Mouse (Mus musculus): ENCODE measurements around the gene Hoxa4.

Gene Hoxa4

DNA sequence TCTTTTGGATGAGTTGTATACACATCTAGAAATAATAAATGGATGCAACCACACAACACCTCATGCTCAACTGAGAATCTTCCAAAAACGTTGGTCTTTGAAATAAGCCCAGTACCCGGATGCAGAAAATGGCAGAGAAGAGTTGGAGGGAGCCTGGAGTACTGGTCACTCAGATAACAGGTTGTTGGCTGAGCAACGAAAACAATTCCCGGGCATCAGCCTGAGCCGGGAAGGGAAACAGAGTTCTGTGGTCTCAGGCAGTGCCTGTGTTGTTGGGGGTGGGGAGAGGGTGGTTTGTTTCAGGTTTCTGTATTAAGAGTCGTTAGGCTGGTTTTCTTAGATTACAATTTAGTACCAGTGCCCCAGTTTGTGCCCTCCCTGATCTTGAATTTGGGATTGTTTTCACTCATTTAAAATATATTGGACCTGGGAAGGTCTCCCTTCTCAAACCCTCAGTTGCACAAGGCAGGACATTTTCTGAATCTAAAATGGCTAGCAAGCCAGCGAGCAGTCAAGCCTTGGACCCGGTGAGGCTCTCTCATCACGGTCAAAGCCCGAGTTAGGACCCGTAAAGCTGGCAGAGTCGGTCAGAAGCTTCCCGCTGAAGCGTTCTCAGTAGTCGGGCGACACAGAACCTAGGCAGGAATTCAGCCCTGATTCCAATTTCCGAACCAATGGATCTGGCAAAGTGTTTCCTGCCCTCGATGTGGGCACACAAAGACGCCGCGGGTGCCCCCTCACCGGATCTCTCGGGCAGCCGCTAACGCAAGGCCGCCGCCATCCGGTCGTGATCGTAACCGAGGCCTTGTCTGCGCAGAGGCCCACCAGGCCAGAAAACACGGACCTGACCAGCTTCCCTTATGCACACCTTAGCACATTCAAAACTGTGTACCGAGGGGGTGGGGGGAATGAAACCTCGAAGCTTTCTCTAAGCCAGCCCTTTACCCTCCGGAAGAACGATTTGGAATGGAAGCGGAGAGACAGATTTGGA is 37.2 kb upstream of the Hoxa4 start:
- DNase-seq (ENCODE audit: low read depth, low spot score): no peak

DNA sequence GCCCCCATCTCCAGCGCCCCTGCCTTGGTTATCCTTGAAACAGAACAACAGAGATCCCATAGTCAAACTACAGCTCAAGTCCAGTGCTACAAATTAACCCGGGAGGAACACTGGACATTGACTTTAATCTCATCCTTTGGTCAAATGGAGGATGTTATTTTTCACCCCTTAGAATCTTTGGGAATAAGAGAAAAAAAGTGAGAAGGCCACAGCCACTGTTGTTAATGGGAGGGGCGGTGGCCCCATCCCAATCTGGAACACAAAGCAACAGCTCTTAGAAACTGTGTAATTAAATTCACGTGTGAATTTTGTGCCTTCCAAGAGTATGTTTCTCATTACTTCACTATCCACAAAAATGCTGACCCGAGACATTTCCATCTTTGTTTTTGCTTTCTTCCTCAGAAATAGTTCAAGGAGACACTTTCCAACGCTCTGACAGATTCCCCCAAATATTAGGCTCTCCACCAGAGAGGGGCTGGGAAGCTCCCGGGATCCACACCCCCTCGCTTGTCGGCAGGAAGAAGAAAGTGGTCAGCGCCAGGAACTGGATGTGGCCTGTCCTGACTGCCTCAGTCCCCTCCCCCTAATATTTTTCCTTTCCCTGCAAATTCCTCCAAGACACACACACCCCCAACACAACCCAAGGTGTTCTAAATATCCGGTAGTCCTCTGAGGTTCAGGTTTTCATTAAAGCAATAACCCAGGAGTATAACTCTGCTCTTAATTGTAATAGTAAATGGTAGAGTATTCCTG is 36.1 kb upstream of the Hoxa4 start:
- DNase-seq (ENCODE audit: low read depth, low spot score): no peak

DNA sequence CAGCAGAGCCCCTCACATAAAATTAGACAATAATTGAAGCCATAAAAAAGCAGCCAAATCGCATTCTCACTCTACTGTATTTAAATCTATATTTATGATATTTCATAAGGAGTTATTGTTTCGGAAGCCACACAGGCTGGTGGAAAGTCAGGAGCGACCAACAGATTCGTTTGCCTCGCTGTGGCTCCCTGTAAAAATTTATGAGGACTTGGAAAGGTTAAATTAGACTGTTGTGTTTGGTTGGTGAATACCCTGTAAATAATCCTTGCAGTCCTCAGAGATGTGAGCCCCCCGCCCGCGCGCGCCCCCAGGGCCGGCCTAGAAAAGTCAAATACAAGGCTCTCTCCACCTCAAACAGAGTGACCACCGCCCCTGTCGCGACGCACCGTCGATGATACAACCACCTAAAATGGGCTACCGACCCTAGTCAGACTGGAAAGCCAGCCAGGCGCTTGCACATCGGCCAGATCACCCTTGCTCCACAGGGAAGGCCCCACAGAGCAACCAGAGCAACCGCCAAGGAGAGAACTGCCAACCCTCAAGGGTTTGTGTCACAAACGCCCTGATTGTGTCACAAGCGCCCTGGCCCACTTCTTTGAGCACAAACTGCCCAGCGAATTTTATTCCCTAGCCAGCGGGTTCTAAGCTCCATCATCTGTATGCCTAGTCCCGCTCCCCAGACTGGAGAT is 35.2 kb upstream of the Hoxa4 start:
- no peak for DNase-seq (ENCODE audit: low read depth, low spot score)

DNA sequence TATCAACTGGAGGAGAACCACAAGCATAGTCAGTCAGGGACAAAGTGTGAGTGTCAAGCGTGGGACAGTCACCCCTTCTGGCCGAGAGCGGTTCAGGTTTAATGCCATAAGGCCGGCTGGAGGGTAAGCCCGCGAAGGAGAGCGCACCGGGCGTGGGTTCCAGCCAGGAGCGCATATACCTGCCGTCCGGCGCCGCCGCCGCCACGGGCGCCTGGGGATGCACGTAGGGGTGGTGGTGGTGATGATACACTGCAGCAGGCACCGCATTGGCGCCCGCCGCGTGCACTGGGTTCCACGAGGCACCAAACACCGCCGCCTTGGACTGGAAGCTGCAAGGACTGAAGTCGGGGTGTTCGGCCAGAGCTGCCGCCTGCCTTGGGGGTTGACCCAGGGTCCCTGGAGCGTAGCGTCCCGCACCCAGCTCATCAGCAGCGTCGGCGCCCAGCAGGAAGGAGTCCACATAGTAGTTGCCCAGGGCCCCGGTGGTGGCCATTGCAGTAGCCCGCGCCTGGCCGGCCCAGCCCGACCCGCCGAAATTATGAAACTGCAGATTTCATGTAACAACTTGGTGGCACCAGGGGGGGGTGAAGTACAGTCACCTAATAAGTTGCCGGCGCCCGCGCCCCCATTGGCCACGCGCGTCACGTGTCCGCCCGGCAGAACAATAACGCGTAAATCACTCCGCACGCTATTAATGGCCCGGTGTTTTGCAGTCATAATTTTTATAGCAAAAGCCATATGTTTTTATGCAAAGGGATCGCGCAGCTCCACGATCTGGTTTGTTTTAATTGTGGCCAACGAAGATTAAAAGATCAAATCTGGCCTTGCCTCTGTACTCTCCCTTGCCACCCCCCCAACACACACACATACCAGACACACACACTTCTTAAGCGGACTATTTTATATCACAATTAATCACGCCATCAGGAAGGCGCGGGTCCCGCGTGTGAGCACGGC is 34.3 kb upstream of the Hoxa4 start:
- DNase-seq (ENCODE audit: low read depth, low spot score): no peak

DNA sequence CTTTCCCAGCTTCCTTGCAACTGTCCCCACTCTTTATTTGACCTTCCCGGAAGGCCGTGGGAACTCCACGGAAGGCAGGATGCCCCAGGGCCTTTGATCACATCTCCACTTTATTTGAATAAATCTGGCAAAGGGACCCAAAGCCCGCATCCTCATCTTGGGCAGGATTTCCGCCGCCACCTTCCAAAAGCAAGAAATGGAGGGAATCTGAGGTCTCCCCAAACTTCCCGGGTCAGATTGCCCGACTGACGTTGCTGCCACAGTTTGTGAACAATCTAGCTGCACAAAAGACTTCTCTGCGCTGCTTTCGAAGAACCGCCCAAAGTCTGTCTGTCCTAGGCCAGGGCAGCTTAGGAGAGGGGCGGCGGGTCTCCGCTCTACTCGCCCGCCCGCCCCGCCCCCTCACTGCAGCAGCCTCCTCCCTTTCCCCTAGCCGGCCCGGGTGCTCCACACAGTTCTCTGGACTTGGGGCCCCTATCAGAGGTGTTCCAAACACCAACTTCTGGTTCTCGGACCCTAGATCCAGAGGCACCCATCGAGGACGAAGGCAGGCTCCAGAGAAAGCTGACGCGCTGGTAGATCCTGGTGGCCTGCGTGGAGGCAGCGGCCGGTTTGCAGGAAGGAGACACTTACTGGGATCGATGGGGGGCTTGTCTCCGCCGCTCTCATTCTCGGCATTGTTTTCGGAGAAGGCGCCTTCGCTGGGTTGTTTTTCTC is 33.5 kb upstream of the Hoxa4 start:
- DNase-seq (ENCODE audit: low read depth, low spot score): no peak

DNA sequence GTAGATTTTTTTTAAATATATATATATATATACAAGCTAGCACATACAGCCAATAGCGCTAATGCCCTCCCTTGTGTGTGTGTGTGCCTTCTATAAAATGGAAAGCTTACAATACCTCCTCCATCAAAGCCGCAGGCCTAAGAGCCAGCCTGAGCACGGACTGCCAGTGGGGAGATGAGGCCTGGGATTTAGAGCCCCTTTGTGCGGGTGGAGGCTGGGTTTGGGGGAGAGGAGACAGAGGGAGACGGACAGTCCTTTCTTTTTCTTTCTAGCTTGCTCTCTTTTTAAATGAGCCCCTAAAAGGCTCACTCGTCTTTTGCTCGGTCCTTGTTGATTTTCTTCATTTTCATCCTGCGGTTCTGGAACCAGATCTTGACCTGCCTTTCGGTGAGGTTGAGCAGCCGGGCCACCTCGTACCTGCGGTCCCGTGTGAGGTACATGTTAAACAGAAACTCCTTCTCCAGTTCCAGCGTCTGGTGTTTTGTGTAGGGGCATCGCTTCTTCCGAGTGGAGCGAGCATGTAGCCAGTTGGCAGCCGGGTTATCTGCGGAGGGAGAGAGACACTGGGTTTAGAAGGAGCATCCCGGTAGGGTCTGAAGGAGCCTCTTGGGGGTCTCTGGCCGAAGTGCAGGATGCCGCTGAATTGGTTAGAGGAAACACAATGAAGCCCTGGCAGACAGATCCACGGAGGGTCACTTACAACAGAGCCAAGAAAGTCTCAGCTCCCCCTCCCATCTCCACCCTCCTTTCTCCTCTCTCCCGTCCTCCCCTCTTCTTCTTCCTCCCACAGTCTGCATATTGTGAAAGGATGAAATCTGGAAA is 32.6 kb upstream of the Hoxa4 start:
- no peak for DNase-seq (ENCODE audit: low read depth, low spot score)

DNA sequence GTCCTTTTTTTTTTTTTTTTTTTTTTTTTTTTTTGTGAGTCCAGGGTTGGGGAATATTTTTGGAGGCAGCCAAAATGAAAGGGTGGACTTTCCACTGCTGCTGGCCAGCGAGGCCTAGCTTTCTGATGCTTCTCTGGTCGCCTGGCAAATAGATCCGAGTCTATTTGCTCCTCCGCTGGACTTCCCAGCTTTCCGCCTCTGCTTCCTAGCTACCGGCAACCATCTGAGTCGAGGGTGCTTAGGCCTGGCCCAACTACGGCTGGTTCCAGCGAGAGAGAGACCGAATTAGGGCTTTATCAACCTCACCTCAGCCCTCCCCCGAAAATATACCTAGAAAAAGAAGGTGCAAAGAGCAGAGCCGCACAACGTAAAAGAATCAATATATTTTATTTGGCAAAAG is 31.2 kb upstream of the Hoxa4 start:
- DNase-seq (ENCODE audit: low read depth, low spot score): no peak

DNA sequence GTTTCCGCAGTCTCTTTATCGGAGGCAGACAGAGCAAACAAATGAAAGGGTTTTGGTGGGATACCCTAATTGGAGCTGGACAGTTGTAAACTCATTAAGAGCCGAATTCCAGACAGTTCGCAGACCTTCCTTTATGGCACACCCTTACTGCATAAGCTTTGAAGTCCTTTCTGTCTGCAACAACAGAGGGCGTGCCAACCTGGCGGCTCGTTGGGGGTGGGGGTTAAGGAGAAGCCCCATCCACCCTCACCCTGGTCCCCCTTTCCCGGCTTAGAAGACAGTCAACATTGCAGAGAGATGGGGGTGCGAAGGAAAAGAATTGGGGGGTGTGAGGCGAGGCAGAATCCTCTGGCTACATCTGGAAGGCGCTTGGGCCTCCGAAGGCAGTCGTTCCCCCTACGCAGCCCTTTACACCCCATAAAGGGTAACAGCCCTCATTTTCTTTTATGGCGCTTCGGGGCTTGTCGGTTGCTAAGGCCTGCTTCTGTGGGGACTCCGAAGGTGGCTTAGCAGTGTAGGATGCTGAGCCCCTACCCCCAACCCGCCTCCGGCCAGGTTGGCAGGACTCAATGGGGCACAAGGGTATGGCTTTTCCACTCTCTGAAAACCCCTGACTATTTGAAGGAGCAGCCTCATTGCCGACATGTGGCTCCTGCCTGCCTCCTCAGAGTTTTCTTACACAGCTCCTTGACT is 30.6 kb upstream of the Hoxa4 start:
- DNase-seq (ENCODE audit: low read depth, low spot score): no peak

DNA sequence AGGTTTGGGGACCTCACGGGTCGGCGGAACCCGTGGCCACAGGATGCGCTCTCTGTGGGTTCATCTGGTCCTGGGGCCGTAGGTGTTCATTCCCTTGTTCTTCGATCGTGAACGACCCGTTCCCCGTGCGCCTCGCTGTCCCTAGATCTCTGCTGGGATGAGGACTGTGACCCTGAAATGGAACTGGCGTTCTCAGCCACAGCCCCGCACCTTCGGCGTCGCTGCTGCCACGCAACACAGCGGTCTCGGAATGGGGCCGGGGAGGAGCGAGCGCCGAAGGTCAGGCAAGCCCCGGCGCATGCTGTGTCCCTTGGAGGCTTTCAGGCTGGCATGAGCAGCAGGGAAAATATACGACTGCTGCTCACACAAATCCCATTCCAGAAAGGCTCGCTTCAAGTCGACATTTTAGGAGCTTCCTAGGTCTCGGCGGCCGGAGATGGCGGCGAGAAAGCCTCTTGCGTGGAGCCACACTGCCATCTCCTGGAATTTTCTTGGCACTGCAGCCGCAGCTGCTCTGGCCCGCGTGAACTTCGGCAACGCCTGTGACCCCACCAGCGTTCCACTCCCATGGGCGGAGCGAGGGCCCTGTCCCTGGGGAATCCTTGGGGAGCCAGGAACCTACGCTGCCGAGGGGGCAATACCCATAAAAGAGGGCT is 29.9 kb upstream of the Hoxa4 start, which contains the start of gene Hoxa7:
Gene Hoxa7, minus strand, starts transcription at position 518 of the 656 bp plus-strand sequence.
- peak; percentile 34 for DNase-seq (ENCODE audit: low read depth, low spot score)

DNA sequence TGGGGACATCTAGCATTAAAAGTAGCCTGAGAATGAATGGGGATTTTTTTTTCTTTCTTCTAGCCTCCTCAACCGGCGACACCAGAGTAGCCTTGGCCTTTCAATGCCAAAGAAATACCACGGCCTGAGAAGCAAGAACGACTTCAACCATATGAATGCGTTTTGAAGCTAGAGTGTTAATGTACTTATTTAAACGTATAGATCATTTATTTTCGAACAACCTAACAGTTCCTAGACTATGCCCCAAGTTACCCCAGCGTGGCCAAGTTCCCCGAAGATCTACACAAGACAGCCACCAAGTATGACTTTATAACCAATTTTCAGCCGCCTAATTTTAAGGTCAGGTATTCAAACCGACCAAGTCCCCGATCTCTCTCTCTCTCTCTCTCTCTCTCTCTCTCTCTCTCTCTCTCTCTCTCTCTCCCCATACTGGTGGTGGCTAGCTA is 29.3 kb upstream of the Hoxa4 start:
- DNase-seq (ENCODE audit: low read depth, low spot score): no peak

DNA sequence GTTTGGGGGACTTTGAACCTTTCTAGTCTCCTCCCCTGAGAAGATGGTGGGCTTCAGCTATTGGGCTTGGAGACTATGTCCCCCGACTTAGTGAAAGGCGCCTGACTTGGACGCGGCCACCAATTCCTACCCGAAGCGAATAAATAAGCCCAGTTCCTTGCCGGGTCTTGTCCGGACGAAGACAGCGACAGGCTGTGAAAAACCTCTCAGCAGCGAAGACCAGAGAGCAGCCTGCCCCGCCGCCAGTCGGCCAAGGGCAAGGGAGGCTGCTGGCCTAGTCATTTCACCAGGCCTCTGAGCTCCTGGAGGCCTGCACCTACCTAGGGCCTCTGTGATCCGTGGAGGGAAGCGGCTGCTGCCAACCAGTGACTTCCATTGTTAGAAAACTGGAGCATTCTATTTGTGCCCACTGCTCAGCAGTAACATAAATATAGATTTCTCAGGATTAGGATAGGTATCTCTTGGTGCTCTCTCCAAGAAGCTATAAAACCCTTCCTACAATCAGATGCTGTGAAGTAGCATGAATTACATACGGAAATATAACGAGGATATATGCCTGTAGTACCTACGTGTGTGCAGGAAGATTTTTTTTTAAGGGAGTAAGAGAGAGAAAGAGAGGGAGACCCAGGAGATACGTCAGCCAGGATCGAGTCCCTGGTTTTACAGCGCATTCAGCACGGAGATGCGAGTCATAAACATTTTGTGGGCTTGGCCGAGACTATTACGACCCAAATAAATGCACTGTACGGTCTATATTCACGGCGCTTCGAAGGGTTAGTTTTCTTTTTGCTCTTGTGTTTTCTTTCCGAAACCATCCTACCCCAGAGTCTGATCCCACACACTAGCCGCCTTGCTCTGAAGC is 28.7 kb upstream of the Hoxa4 start:
- no peak for DNase-seq (ENCODE audit: low read depth, low spot score)

DNA sequence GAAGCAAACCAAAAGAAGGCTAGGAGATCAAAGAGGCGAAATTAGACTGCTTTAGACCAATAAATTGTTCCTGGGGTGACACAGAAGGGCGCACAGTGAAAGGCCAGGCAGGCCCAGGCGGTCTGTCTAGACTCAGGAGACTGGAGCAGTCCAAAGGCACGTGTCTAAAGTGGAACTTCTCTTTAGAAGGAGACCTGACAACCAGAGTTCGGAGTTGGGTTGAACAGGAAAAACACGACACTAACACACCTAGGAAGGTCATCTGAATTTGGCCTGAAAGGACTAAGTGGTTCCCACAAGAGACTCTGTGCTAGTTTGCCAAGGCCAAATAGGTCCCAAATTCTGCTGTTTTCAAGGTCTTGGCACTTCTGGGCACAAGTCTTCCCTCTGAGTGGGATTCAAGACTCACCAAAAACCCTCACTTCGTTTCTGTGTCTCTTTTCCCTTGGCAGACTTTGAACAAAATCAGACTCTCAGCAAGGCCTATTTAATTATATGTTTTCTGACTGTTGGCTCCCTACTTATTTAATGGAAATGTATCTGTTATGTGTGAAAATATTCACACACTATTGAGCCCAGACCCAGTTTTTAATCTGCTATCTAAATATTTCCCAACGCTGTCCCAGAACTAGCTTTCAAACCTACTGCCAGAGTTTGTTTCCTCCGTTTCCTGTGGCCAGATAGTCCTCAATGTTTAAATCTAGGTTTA is 27.8 kb upstream of the Hoxa4 start:
- DNase-seq (ENCODE audit: low read depth, low spot score): no peak

DNA sequence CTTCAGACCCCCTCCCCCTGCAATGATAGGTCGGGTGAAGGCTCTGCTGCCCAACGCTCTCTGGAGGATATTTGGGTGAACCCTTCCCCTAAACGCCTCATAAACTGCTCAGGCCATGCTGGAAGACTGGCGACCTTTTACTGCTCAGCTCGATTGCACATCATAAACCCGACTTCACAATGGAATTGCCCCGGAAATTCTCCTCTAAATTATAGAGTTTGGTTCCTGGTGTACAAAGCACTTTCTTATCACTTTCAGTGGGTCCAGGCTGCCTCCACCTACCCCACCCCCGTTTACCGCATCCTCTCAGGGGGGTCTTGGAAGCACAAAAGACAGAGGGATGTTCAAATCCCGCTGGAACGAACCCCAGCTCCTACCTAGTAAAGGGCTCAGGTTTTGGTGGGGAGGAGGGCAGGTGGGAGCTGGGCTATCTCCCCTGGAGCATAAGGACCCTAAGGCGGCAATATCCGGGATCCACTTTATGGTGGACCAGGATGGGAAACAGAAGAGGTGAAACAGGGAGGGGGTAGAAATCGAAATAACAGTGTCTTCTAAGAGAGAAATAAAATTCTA is 27.2 kb upstream of the Hoxa4 start:
- DNase-seq (ENCODE audit: low read depth, low spot score): no peak

DNA sequence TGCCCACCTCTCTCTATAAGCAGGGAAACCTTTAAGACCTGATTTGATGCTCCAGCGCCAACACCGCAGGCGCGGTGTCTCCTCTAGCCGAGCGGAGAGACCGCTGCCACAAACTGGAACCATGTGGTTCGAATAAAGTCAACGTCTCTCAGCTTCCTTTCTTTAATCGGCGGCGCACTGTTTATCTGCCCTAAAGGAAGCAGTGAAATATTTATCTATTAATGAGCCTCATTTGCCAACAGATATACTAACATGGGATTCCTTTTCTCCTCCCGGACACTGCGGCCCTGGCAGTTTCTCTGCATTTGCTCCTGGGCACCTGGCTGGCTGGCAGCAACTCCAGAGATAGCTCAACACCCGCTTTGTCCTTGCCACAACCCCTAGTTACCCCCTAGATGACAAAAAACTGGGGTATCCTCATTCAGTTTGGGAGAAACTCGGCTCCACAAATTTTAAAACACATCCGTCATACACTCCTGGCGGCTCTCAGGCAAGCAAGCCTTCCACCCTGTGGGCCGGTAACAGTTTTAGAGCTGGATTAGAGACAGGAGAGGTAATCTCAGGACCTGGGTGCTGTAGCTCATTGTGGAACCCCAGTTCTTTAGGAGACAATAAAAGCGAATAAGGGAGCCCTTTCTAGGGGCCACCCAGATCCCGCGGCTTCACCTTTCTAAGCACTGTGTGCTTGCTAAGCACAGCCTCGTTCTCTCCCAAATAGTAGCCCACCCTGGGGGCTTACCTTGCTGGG is 26.5 kb upstream of the Hoxa4 start:
- no peak for DNase-seq (ENCODE audit: low read depth, low spot score)

DNA sequence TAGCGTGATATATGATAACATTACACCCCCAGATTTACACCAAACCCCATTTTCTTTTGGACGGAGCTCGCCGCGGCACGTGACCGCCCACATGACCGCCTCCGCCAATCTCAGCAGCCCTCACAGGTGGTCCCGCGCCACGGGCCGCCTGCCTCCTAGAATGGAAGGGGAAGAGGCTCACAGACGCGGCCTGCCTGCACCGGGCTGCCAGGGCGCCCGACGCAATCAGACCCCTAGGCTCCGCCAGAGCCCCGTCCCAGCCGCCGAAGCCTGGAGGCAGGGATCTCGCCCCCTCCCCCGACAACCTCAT is 25.9 kb upstream of the Hoxa4 start:
- no peak for DNase-seq (ENCODE audit: low read depth, low spot score)

All from telencephalon, adult 2 months (tissue).